Mouse (Mus musculus) spleen, adult 2 months (tissue): ENCODE data around the gene Atp8a2. TPM values are rescaled to one million over a fixed set of nuclear protein-coding genes. Genes with fewer than 3 reads are reported as not detected.

Source experiments
- DNase-seq, 2 experiments: peaks; one replicate each; pipeline versions ENCODE4 v3.0.0 to v3.0.0-alpha.2; 2012 to 2021; ENCODE audit warnings: low spot score in 2 of 2, low read depth in 1 of 2
- H3K27ac ChIP-seq: fragments of 200-500 bp; 2 replicates; pipeline ENCODE4 v1.5.1; 2012; ENCODE audit warnings: low read length, inconsistent platforms; ENCODE audit not compliant: insufficient read depth
- H3K27me3 ChIP-seq: fragments of 200-500 bp; 2 replicates; pipeline ENCODE4 v1.6.1; 2012; ENCODE audit warnings: mild to moderate bottlenecking, moderate library complexity, low read length, inconsistent platforms; ENCODE audit not compliant: control insufficient read depth, insufficient read depth
- H3K36me3 ChIP-seq: fragments of 200-500 bp; 2 replicates; pipeline ENCODE4 v1.6.1; 2012; ENCODE audit warnings: mild to moderate bottlenecking, low read length, inconsistent platforms; ENCODE audit not compliant: control insufficient read depth, insufficient read depth
- H3K4me1 ChIP-seq: fragments of 200-500 bp; 2 replicates; pipeline ENCODE4 v1.6.1; 2011; ENCODE audit warnings: inconsistent platforms; ENCODE audit not compliant: control insufficient read depth, insufficient read depth, insufficient read length
- H3K4me3 ChIP-seq: fragments of 200-500 bp; 2 replicates; pipeline ENCODE4 v1.5.1; 2011; ENCODE audit warnings: mild to moderate bottlenecking, inconsistent platforms; ENCODE audit not compliant: insufficient read depth, insufficient read length; ENCODE audit errors: extremely low read depth
- CTCF ChIP-seq: fragments of 200-500 bp; IDR thresholded peaks from 2 replicates; pipeline ENCODE4 v1.5.1; 2011; ENCODE audit warnings: mild to moderate bottlenecking, inconsistent platforms; ENCODE audit not compliant: insufficient read depth, insufficient read length, insufficient replicate concordance; ENCODE audit errors: extremely low read depth
- POLR2A ChIP-seq: fragments of 200-500 bp; IDR thresholded peaks from 2 replicates; pipeline ENCODE4 v1.6.1; 2011; ENCODE audit warnings: low read depth, low read length, inconsistent platforms
- WGBS: fragments of 180-500 bp; shearing (Covaris S2); methylation state at CpG from one replicate; pipeline ENCODE4 v1.1.7; 2018; 5-methylcytosine and 5-hydroxymethylcytosine counted together
- polyA plus RNA-seq: library from polyadenylated mRNA; depleted of rRNA; stranded (reverse); fragments of >200 nt; gene quantifications from 2 replicates; pipeline ENCODE4 v1.2.3, GENCODE M21; 2012

Atp8a2 gene
- polyA plus RNA-seq, 1 experiment, result 0.32 TPM

DNA sequence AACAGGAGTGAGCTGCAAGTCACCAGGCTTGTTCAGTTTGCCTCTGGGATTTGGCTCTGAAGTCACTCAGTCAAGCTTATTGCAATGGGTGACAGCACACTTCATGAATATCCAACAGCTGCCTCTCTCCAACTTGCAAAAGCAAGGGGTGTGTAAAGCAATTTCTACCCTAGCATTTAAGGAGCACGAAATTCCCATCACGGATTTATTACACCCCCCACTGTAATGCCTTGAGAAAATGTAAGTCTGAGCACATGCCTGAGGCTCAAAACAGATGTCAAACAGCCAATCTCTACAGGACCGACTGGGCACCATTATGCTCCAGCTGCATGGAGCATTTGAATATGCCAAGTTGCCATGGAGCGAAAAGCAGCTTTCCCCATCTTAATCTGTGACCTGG is 334.6 kb downstream of the Atp8a2 start:
- Histone ChIP-seq H3K4me1 (no peaks in the 10 kb centered on the region), H3K36me3 (no peaks in the 10 kb centered on the region), H3K4me3 (no peak overlapping the region), H3K27me3 (no peaks in the 10 kb centered on the region), H3K27ac (no peak overlapping the region)
- no peak for DNase-seq
- WGBS, result 86% methylated on average over 4 of the region's 4 CpGs
- TF ChIP-seq POLR2A (no peak), CTCF (no peak)

DNA sequence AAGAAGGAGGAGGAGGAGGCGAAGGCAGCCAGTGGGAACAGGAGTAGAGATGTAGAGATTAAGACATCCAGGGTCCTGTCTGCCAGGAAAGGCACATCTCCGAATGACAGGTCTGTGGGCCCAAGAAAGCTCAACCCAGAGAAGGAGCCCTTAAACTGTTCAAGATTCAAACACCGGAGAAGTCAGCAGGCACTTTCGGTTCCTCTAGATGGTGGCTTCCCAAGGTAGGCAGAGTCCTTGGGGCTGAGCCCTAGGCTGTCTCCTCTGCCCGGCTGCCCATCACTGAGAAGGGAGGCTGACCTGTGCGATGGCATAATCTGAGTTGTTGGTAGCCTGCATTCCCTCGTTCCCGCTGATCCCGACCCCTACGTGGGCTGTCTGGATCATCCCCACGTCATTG is 337.1 kb downstream of the Atp8a2 start:
- Histone ChIP-seq H3K27me3 (no peaks in the 10 kb centered on the region), H3K4me3 (no peak overlapping the region), H3K27ac (no peak overlapping the region), H3K4me1 (no peaks in the 10 kb centered on the region), H3K36me3 (no peaks in the 10 kb centered on the region)
- TF ChIP-seq POLR2A (no peak), CTCF (no peak)
- DNase-seq, result no peak
- 95% methylated on average over 11 of the region's 11 CpGs for WGBS

DNA sequence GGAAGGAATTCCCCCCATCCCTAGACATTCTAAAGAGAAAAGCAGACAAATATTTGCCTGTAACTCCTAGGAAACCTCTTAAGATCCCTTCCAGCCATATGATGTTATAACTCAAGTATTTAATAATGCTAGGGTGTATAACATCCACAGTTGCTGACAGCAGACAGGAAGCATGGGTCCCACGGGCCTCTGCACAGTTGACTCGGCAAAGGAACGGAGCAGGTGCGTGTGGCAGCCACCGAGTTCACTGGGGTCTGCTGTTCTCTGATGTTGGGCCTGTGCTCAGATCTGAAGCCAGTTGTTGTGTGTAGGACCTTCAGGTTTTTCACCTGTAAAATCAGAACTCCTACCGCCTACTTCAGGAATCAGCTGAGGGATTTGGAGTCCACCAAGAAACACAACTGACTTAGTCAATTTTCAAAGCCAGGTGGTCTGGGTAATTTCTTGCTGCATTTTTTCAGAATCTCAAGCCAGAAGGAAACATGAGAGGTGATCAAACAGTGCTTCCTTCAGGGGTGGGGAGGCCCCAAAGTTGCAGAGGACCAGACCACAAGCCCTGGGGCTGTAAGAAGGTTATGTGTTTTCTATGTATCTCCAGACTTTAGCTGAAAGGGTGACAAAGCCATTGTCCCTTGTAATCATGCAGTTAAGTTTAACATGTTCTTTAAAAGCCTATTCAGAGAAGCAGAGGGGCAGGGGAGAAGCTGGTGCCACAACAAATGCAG is 338.3 kb downstream of the Atp8a2 start:
- 28% methylated on average over 6 of the region's 6 CpGs for WGBS
- TF ChIP-seq POLR2A, result no peak
- TF ChIP-seq CTCF, result no peak
- no peaks in the 10 kb centered on the region for H3K27me3 ChIP-seq
- no peak for DNase-seq
- no peaks in the 10 kb centered on the region for H3K36me3 ChIP-seq
- no peaks in the 10 kb centered on the region for H3K4me1 ChIP-seq
- no peak overlapping the region for H3K27ac ChIP-seq
- H3K4me3 ChIP-seq, result no peak overlapping the region

DNA sequence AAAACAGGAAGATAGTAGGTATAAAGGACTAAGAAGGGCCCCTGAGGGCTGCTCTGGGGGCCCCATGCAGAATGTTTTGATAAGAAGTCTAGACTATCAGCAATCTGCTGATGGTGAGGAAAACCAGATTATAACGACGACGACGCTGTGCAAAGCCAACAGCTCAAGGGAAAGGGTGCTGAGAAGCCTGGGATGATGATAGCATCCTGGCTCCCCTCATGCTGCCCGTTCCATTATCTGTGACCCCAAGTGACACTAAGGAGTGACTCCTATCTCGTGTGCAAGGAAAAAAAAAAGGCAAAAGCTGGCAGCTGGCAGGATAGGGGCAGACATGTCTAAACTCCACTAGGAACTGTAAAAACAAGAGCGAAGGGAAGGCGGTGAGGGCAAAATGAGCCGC is 343.8 kb downstream of the Atp8a2 start:
- WGBS, result 83% methylated on average over 9 of the region's 9 CpGs
- no peak for DNase-seq
- no peaks in the 10 kb centered on the region for H3K27me3 ChIP-seq
- H3K36me3 ChIP-seq, result no peaks in the 10 kb centered on the region
- H3K4me3 ChIP-seq, result no peak overlapping the region
- TF ChIP-seq CTCF, result no peak
- TF ChIP-seq POLR2A, result no peak
- no peak overlapping the region for H3K27ac ChIP-seq
- no peaks in the 10 kb centered on the region for H3K4me1 ChIP-seq

DNA sequence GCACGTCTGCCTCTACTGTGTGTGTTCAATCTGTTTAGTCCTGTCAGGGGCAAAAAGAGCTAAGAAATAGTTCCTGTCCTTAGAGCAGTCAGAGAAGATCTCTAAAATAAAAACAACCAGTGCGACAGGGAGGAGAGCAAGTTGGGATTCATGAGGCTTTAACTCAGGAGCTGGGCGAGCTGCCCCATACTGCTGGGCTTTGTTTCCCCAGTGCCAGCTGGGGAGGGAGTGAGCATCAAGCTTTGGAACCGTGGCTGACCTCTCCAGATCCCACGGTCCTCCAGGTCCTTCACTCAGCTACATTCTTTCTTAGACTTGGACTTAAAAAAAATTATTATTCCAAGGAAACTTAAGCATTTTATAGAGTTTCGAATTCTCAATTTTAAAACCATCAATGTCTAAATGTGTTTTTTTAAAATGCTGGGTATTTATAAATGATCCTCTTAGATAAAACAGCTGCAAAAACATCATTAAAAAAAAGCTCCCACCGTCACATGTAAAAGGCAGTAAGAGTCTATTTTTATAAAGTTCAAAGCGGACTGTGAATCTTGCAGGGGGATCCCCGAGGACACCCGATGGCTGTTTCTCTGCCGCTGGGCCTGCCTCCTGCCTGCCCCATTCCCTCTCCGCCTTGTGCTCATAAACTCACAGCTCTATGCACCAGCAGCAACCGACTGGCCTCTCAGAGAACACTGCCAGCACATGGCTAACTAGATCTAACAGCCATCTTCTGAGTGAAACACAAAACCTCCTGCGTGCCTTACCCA is 350.2 kb downstream of the Atp8a2 start:
- WGBS, result 77% methylated on average over 14 of the region's 14 CpGs
- DNase-seq, result no peak
- H3K27ac ChIP-seq, result no peak overlapping the region
- H3K4me1 ChIP-seq, result no peaks in the 10 kb centered on the region
- H3K36me3 ChIP-seq, result no peaks in the 10 kb centered on the region
- no peaks in the 10 kb centered on the region for H3K27me3 ChIP-seq
- no peak overlapping the region for H3K4me3 ChIP-seq
- TF ChIP-seq POLR2A (no peak), CTCF (no peak)

DNA sequence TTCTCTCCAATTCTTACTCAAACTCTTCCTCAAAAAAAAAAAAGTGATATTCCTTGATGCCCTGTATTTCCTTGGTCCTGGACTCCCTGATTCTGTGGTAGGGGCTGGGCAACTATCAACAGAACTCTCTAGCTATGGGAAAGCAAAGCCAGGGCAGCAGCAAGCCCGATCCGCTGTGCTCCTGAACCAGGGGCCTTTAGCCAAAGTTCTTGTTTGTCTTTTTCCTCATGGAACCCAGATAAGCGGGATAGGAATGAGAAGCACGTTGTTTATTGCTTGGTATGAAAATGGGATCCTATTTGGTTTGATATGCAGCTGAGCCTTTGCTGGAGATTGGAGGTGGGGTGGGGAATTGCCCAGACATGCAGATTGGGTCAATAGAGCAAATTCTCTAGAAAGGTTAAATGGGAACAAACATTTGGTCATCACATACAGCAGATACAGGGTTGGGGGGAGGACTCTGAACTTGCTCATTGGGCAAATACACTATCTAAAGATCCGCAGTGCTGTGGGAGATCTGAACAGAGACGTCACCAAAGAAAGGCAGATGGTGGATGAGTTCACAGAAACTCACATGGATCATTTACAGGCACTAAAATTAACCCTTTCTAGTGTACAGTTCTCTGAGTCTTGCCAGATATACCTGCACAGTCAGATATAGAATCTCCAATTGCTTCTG is 353.6 kb downstream of the Atp8a2 start:
- Histone ChIP-seq H3K27me3 (no peaks in the 10 kb centered on the region), H3K27ac (no peak overlapping the region), H3K4me1 (no peaks in the 10 kb centered on the region), H3K4me3 (no peak overlapping the region), H3K36me3 (no peaks in the 10 kb centered on the region)
- no peak for DNase-seq
- TF ChIP-seq POLR2A (no peak), CTCF (no peak)
- WGBS, result 87% methylated on average over 6 of the region's 6 CpGs
